ENCODE assay signal across 20 mouse cellular contexts in the genomic region with DNA sequence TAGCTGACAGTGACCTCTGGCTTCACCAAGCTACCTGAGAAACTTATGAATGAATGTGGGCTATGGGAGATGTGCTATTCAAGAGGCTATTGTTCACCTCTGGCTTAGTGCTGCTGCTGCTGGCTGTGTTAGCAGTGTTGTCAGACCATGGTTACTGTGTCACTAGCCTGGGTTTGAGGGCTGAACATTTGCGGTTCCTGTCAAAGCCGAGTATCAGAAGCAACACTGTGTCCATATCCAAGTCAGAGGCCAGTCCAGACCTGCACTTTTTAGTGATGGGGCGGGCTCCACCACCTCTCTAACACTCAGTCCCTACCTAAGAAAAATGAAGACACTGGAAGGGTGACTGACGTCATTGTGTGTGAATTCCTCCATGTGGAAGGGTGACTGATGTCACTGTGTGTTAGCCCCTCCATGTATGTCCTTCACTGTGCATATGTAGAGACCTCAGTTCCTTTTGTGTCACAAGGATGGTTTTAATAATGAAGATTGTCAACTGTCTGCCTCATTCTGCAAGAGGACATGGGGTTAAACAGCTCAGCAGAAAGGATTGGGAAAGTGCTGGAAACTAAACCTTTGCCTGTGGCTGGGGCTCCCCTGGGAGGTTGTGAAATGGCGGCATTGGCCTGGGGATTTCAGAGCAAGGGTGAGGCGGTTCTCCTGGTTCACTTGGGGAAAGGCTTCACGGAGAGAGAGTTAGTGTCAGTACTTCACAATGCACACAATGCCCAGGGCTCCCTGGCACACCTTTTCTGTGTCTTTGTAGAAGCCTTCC. TPM values are rescaled to one million over a fixed set of nuclear protein-coding genes. Genes with fewer than 3 reads are reported as not detected.
DNase-seq lines count a peak whose midpoint lies in the region; ATAC-seq and TF ChIP-seq lines count a peak whose summit lies in the region.
"Had no signal": no experiment of that assay in that cellular context is flagged by ENCODE, and none has a peak within 500 bp of the region (broad histone marks: within the 10 kb centered on the region; RNA-seq: fewer than 3 reads in every experiment).

No protein-coding gene starts in this region.

- no peak overlapping the region for H3K27ac ChIP-seq in heart, embryonic 10.5 days
- H3K27ac ChIP-seq in hindbrain, embryonic 16.5 days (ENCODE audit: low read depth, low read length), result no peak overlapping the region
- H3K27ac ChIP-seq: embryonic facial prominence, embryonic 12.5 days; forebrain, embryonic 12.5 days; hindbrain, embryonic 15.5 days had no signal

- no peaks in the 10 kb centered on the region for H3K36me3 ChIP-seq in heart, embryonic 10.5 days
- H3K36me3 ChIP-seq in hindbrain, embryonic 16.5 days (ENCODE audit: control insufficient read depth, insufficient read depth, low read length), result no peaks in the 10 kb centered on the region
- H3K36me3 ChIP-seq: embryonic facial prominence, embryonic 12.5 days; forebrain, embryonic 12.5 days; hindbrain, embryonic 15.5 days had no signal

- TF ChIP-seq CTCF in lung, adult 2 months (IDR thresholded peaks at IDR 0.05; ENCODE audit: insufficient read depth, low read length), result no peak

- no peaks in the 10 kb centered on the region for H3K9me3 ChIP-seq in heart, embryonic 10.5 days
- H3K9me3 ChIP-seq in hindbrain, embryonic 16.5 days (ENCODE audit: control insufficient read depth, low read length), result no peaks in the 10 kb centered on the region
- H3K9me3 ChIP-seq: embryonic facial prominence, embryonic 12.5 days; forebrain, embryonic 12.5 days; hindbrain, embryonic 15.5 days had no signal

- H3K4me2 ChIP-seq in hindbrain, embryonic 16.5 days (ENCODE audit: low read length), result no peak overlapping the region
- H3K4me2 ChIP-seq: embryonic facial prominence, embryonic 12.5 days; forebrain, embryonic 12.5 days; heart, embryonic 11.5 days; hindbrain, embryonic 15.5 days had no signal

- no peaks in the 10 kb centered on the region; the same call in 1 of the 2 replicates for H3K27me3 ChIP-seq in heart, embryonic 10.5 days (ENCODE audit: insufficient read depth, poor library complexity, severe bottlenecking)
- no peaks in the 10 kb centered on the region for H3K27me3 ChIP-seq in hindbrain, embryonic 16.5 days (replicated peaks; ENCODE audit: control insufficient read depth, insufficient read depth, low read length)
- H3K27me3 ChIP-seq: CH12.LX; embryonic facial prominence, embryonic 12.5 days; hindbrain, embryonic 15.5 days; Patski had no signal

- H3K9ac ChIP-seq in hindbrain, embryonic 16.5 days (ENCODE audit: low read depth, low read length), result no peak overlapping the region
- H3K9ac ChIP-seq: embryonic facial prominence, embryonic 12.5 days; forebrain, embryonic 12.5 days; hindbrain, embryonic 15.5 days had no signal

- peak; percentile 31 for DNase-seq in heart, embryonic 10.5 days (ENCODE audit: low spot score)
- DNase-seq in heart, postnatal 4 days, result no peak
- peak; percentile 15 for DNase-seq in adrenal gland, adult 8-10 months
- DNase-seq in adrenal gland, postnatal 25 days, result peak; percentile 37
- peak; percentile 92 for DNase-seq in gonadal fat pad, adult 2 months (ENCODE audit: low read depth)
- DNase-seq in lung, adult 2 months, result no peak
- DNase-seq: cerebellum, adult 11 months; cerebellum, adult 8-10 months; cerebellum, postnatal 25 days; gastrocnemius, postnatal 14 days; kidney, adult 11 months; kidney, adult 9 months had no signal

- 70% methylated on average over 7 of the region's 7 CpGs for WGBS in heart, embryonic 10.5 days
- WGBS in hindbrain, embryonic 16.5 days, result 79% methylated on average over 7 of the region's 7 CpGs
- WGBS in lung, adult 2 months, result 73% methylated on average over 7 of the region's 7 CpGs

- no peaks in the 10 kb centered on the region for H3K4me1 ChIP-seq in heart, embryonic 10.5 days
- H3K4me1 ChIP-seq in hindbrain, embryonic 16.5 days (ENCODE audit: control insufficient read depth, insufficient read depth, low read depth, low read length), result no peaks in the 10 kb centered on the region
- no peaks in the 10 kb centered on the region for H3K4me1 ChIP-seq in lung, adult 2 months (ENCODE audit: control insufficient read depth, insufficient read depth, low read length)
- H3K4me1 ChIP-seq: embryonic facial prominence, embryonic 12.5 days had no signal

- H3K4me3 ChIP-seq in heart, embryonic 10.5 days, result no peak overlapping the region
- H3K4me3 ChIP-seq in hindbrain, embryonic 16.5 days (ENCODE audit: low read length), result no peak overlapping the region
- H3K4me3 ChIP-seq in lung, adult 2 months (replicated peaks; ENCODE audit: extremely low read depth, low read depth, low read length), result no peak overlapping the region
- H3K4me3 ChIP-seq: embryonic facial prominence, embryonic 12.5 days; forebrain, embryonic 12.5 days; hindbrain, embryonic 15.5 days had no signal

- ATAC-seq in hindbrain, embryonic 16.5 days, result no peak
- ATAC-seq: forebrain, embryonic 16.5 days; Patski had no signal

- TF ChIP-seq POLR2A in lung, adult 2 months (IDR thresholded peaks at IDR 0.05; ENCODE audit: borderline replicate concordance, extremely low read depth, low read depth, low read length), result no peak

RNA-seq across cellular contexts. Expression of gene Tenm4, which starts 14.4 kb away (rescaled TPM):
- 7.6 and 16.8 TPM in 2 replicates for polyA plus RNA-seq in heart, embryonic 10.5 days (2016; fragmentation: Nextera tagmentation; extraction: Ambion mirVana)
- 1 to 10 TPM; 8.3 to 8.7 TPM for total RNA-seq in heart, postnatal 4 days (2021)
- 10 to 100 TPM; 18.1 to 36.5 (median 27.2) TPM for total RNA-seq in adrenal gland, adult 8-10 months (2022)
- total RNA-seq in adrenal gland, postnatal 25 days (2021), result 10.8 and 17.0 TPM in 2 replicates
- 25.8 and 30.7 TPM in 2 replicates for polyA plus RNA-seq in gonadal fat pad, adult 2 months (2012; rRNA removed)
- polyA plus RNA-seq in hindbrain, embryonic 16.5 days (2015; fragmentation: Nextera tagmentation; extraction: Ambion mirVana), result 32.4 and 33.2 TPM in 2 replicates
- polyA plus RNA-seq in lung, adult 2 months (2012; rRNA removed), result 0.98 and 1.3 TPM in 2 replicates

Comparison
In these comparisons a context has a peak if more than half of its experiments do, and no peak if none do; other contexts are left out.
1. DNase-seq: peak in heart, embryonic 10.5 days (single experiment), adrenal gland, adult 8-10 months (single experiment), adrenal gland, postnatal 25 days (single experiment) and gonadal fat pad, adult 2 months (single experiment); none in heart, postnatal 4 days (single experiment) and lung, adult 2 months (single experiment).